Mouse (Mus musculus) liver, postnatal 0 days (tissue): ENCODE measurements around the gene Olfr609. TPM values are rescaled to one million over a fixed set of nuclear protein-coding genes. Genes with fewer than 3 reads are reported as not detected.

ENCODE experiments used
- ATAC-seq: fragments of 200-750 bp; cut with Nextera tagmentation; 2 replicates; pipeline ENCODE4 v1.8.0; 2017; ENCODE audit warnings: mild to moderate bottlenecking, moderate library complexity
- DNase-seq: peaks from one replicate; pipeline ENCODE4 v3.0.0-alpha.2; 2016
- H3K27ac ChIP-seq: fragments of 300-500 bp; sonication (generic); 2 replicates; pipeline ENCODE4 v1.5.1; 2014; ENCODE audit warnings: antibody characterized with exemption, moderate library complexity, mild to moderate bottlenecking, low read depth
- H3K27me3 ChIP-seq: fragments of 300-500 bp; sonication (generic); 2 replicates; pipeline ENCODE4 v1.6.1; 2014; ENCODE audit warnings: low read length, control low read depth, mixed read lengths; ENCODE audit not compliant: insufficient read depth
- H3K36me3 ChIP-seq: fragments of 300-500 bp; sonication (generic); replicated peaks from 2 replicates; pipeline ENCODE4 v1.6.1; 2014; ENCODE audit warnings: mild to moderate bottlenecking, control low read depth, low read length, moderate library complexity, mixed read lengths; ENCODE audit not compliant: insufficient read depth
- H3K4me1 ChIP-seq: fragments of 300-500 bp; sonication (generic); 2 replicates; pipeline ENCODE4 v1.6.1; 2014; ENCODE audit warnings: antibody characterized with exemption, mild to moderate bottlenecking, control low read depth; ENCODE audit not compliant: insufficient read depth
- H3K4me2 ChIP-seq: fragments of 300-500 bp; sonication (generic); 2 replicates; pipeline ENCODE4 v1.6.1; 2014; ENCODE audit warnings: low read depth, mild to moderate bottlenecking, low read length, moderate library complexity, mixed read lengths
- H3K4me3 ChIP-seq: fragments of 300-500 bp; sonication (generic); 2 replicates; pipeline ENCODE4 v1.5.1; 2014; ENCODE audit warnings: low read depth, low read length
- H3K9ac ChIP-seq: fragments of 300-500 bp; sonication (generic); replicated peaks from 2 replicates; pipeline ENCODE4 v1.6.1; 2014; ENCODE audit warnings: mild to moderate bottlenecking, moderate library complexity
- H3K9me3 ChIP-seq: fragments of 300-500 bp; sonication (generic); 2 replicates; pipeline ENCODE4 v1.6.1; 2016; ENCODE audit warnings: mild to moderate bottlenecking, control low read depth, low read length, mixed read lengths
- CTCF ChIP-seq: sonication (generic); IDR thresholded peaks from 2 replicates; pipeline ENCODE4 v1.5.1; 2016; ENCODE audit warnings: antibody characterized with exemption, low read depth
- EP300 ChIP-seq: IDR thresholded peaks from 2 replicates; pipeline ENCODE4 v1.6.1; 2016; ENCODE audit warnings: antibody characterized with exemption, low read depth, mild to moderate bottlenecking
- WGBS: fragments of 180-500 bp; shearing (Covaris S2); extraction: QIAGEN DNeasy Blood & Tissue Kit; methylation state at CpG from one replicate; pipeline ENCODE4 v1.1.7; 2014; ENCODE audit not compliant: insufficient replicate concordance; 5-methylcytosine and 5-hydroxymethylcytosine counted together
- polyA plus RNA-seq: library from polyadenylated mRNA; unstranded; fragments of >200 nt; fragmentation: Nextera tagmentation; extraction: Ambion mirVana; gene quantifications from 2 replicates; pipeline ENCODE4 v1.2.1, GENCODE M21; 2015

Olfr609 gene
- polyA plus RNA-seq, 1 experiment from 2014 or later, result not detected

- Histone ChIP-seq H3K9ac (no peak within 1 kb of the TSS), H3K4me2 (no peak within 1 kb of the TSS), H3K4me1 (no peaks in the 10 kb centered on the region), H3K4me3 (no peak within 1 kb of the TSS), H3K27ac (no peak within 1 kb of the TSS), H3K36me3 (no peaks in the 10 kb centered on the region), H3K9me3 (no peaks in the 10 kb centered on the region), H3K27me3 (no peaks in the 10 kb centered on the region)
- no peak for ATAC-seq
- DNase-seq, result no peak
- WGBS, result 84% methylated on average over 2 of the region's 2 CpGs
- TF ChIP-seq CTCF (no peak), EP300 (no peak)
Observed at GRCm38 (mm10) chr7:103448746-103449145, 49.1 kb downstream of the Olfr609 start, which contains the start of gene Olfr606. Gene Olfr606 (plus strand): TSS chr7:103449046.

- TF ChIP-seq EP300 (no peak), CTCF (no peak)
- no peaks in the 10 kb centered on the region for H3K4me1 ChIP-seq
- H3K27ac ChIP-seq, result no peak within 1 kb of the TSS
- DNase-seq (no peak), ATAC-seq (no peak)
- no peaks in the 10 kb centered on the region for H3K27me3 ChIP-seq
- WGBS, result 69% methylated on average over 1 of the region's 1 CpGs
- no peak within 1 kb of the TSS for H3K9ac ChIP-seq
- H3K9me3 ChIP-seq, result no peaks in the 10 kb centered on the region
- no peaks in the 10 kb centered on the region for H3K36me3 ChIP-seq
- H3K4me3 ChIP-seq, result no peak within 1 kb of the TSS
- no peak within 1 kb of the TSS for H3K4me2 ChIP-seq
Observed at GRCm38 (mm10) chr7:103445339-103445738, 52.5 kb downstream of the Olfr609 start, which contains the start of gene Olfr605. Gene Olfr605 (minus strand): TSS chr7:103445439.

Other genes with a start within 250 kb of the Olfr609 start
- not detected in 2 replicates for gene Usp17ld, start 245.6 kb downstream of the Olfr609 start, polyA plus RNA-seq
- gene Olfr596, start 192.4 kb downstream of the Olfr609 start, polyA plus RNA-seq, result not detected in 2 replicates
- not detected in 2 replicates for gene Olfr597, start 181.7 kb downstream of the Olfr609 start, polyA plus RNA-seq
- gene Olfr598, start 174.5 kb downstream of the Olfr609 start, polyA plus RNA-seq, result not detected in 2 replicates
- gene Olfr599, start 162.1 kb downstream of the Olfr609 start, polyA plus RNA-seq, result not detected in 2 replicates
- gene Olfr600, start 148.4 kb downstream of the Olfr609 start, polyA plus RNA-seq, result not detected in 2 replicates
- not detected in 2 replicates for gene Olfr601, start 135.4 kb downstream of the Olfr609 start, polyA plus RNA-seq
- gene Olfr603, start 111.9 kb downstream of the Olfr609 start, polyA plus RNA-seq, result not detected in 2 replicates
- gene Usp17lc, start 83.0 kb downstream of the Olfr609 start, polyA plus RNA-seq, result not detected in 2 replicates
- not detected in 2 replicates for gene Olfr605, start 52.6 kb downstream of the Olfr609 start, polyA plus RNA-seq
- not detected in 2 replicates for gene Olfr606, start 49.0 kb downstream of the Olfr609 start, polyA plus RNA-seq
- not detected in 2 replicates for gene Olfr607, start 33.9 kb downstream of the Olfr609 start, polyA plus RNA-seq
- gene Olfr608, start 28.2 kb downstream of the Olfr609 start, polyA plus RNA-seq, result not detected in 2 replicates
- gene Olfr610, start 14.1 kb upstream of the Olfr609 start, polyA plus RNA-seq, result not detected in 2 replicates
- gene Olfr611, start 22.8 kb upstream of the Olfr609 start, polyA plus RNA-seq, result not detected in 2 replicates
- not detected in 2 replicates for gene Olfr612, start 44.7 kb upstream of the Olfr609 start, polyA plus RNA-seq
- not detected in 2 replicates for gene Olfr613, start 50.0 kb upstream of the Olfr609 start, polyA plus RNA-seq
- gene Olfr615, start 58.0 kb upstream of the Olfr609 start, polyA plus RNA-seq, result not detected in 2 replicates
- not detected in 2 replicates for gene Olfr616, start 71.1 kb upstream of the Olfr609 start, polyA plus RNA-seq
- not detected in 2 replicates for gene Olfr617, start 75.0 kb upstream of the Olfr609 start, polyA plus RNA-seq
- not detected in 2 replicates for gene Olfr618, start 92.0 kb upstream of the Olfr609 start, polyA plus RNA-seq
- gene Olfr619, start 102.5 kb upstream of the Olfr609 start, polyA plus RNA-seq, result not detected in 2 replicates
- gene Olfr620, start 114.5 kb upstream of the Olfr609 start, polyA plus RNA-seq, result not detected in 2 replicates
- not detected in 2 replicates for gene Olfr622, start 144.6 kb upstream of the Olfr609 start, polyA plus RNA-seq
- not detected in 2 replicates for gene Olfr623, start 165.6 kb upstream of the Olfr609 start, polyA plus RNA-seq
- gene Olfr624, start 173.1 kb upstream of the Olfr609 start, polyA plus RNA-seq, result 0.01 TPM in 1 of 2 replicates, not detected in the other
- gene Olfr625-ps1, start 184.7 kb upstream of the Olfr609 start, polyA plus RNA-seq, result not detected in 2 replicates
- gene Olfr243, start 216.6 kb upstream of the Olfr609 start, polyA plus RNA-seq, result not detected in 2 replicates
- not detected in 2 replicates for gene Olfr628, start 232.3 kb upstream of the Olfr609 start, polyA plus RNA-seq
- gene Olfr629, start 246.9 kb upstream of the Olfr609 start, polyA plus RNA-seq, result 0.07 and 0.09 TPM in 2 replicates